Mouse (Mus musculus) hindbrain, postnatal 0 days (tissue): ENCODE measurements around the gene Atp6v0e. TPM values are rescaled to one million over a fixed set of nuclear protein-coding genes. Genes with fewer than 3 reads are reported as not detected.

Experiments used
- ATAC-seq: fragments of 200-750 bp; cut with Nextera tagmentation; 2 replicates; pipeline ENCODE4 v1.8.0; 2017; ENCODE audit warnings: mild to moderate bottlenecking, moderate TSS enrichment, moderate library complexity
- DNase-seq: peaks from one replicate; pipeline ENCODE4 v3.0.0-alpha.2; 2015; ENCODE audit warnings: low spot score
- H3K27ac ChIP-seq: fragments of 300-500 bp; sonication (generic); 2 replicates; pipeline ENCODE4 v1.5.1; 2014; ENCODE audit warnings: mild to moderate bottlenecking
- H3K27me3 ChIP-seq: fragments of 300-500 bp; sonication (generic); 2 replicates; pipeline ENCODE4 v1.6.1; 2014; ENCODE audit warnings: low read length, mixed read lengths; ENCODE audit not compliant: insufficient read depth
- H3K36me3 ChIP-seq: fragments of 300-500 bp; sonication (generic); 2 replicates; pipeline ENCODE4 v1.6.1; 2014; ENCODE audit warnings: low read length, mixed read lengths; ENCODE audit not compliant: insufficient read depth
- H3K4me1 ChIP-seq: fragments of 300-500 bp; sonication (generic); 2 replicates; pipeline ENCODE4 v1.6.1; 2014; ENCODE audit warnings: antibody characterized with exemption, low read length, mixed read lengths; ENCODE audit not compliant: insufficient read depth
- H3K4me2 ChIP-seq: fragments of 300-500 bp; sonication (generic); 2 replicates; pipeline ENCODE4 v1.6.1; 2014; ENCODE audit warnings: low read depth, mild to moderate bottlenecking, low read length, moderate library complexity, mixed read lengths
- H3K4me3 ChIP-seq: fragments of 300-500 bp; sonication (generic); 2 replicates; pipeline ENCODE4 v1.5.1; 2014; ENCODE audit warnings: low read length
- H3K9ac ChIP-seq: fragments of 300-500 bp; sonication (generic); replicated peaks from 2 replicates; pipeline ENCODE4 v1.6.1; 2014; ENCODE audit warnings: mild to moderate bottlenecking, low read length, moderate library complexity, mixed read lengths
- H3K9me3 ChIP-seq: fragments of 300-500 bp; sonication (generic); 2 replicates; pipeline ENCODE4 v1.6.1; 2016; ENCODE audit warnings: low read length, mixed read lengths
- CTCF ChIP-seq: IDR thresholded peaks from 2 replicates; pipeline ENCODE4 v1.5.1; 2016; ENCODE audit warnings: antibody characterized with exemption, control low read depth, low read depth
- WGBS: fragments of 180-500 bp; shearing (Covaris S2); extraction: QIAGEN DNeasy Blood & Tissue Kit; methylation state at CpG from one replicate; pipeline ENCODE4 v1.1.7; 2014; 5-methylcytosine and 5-hydroxymethylcytosine counted together
- polyA plus RNA-seq: library from polyadenylated mRNA; unstranded; fragments of >200 nt; fragmentation: Nextera tagmentation; extraction: Ambion mirVana; gene quantifications from 2 replicates; pipeline ENCODE4 v1.2.1, GENCODE M21; 2015
- total RNA-seq: library from RNA; depleted of rRNA; stranded (reverse); fragments of >200 nt; gene quantifications from 2 replicates; pipeline ENCODE4 v1.2.3, GENCODE M21; 2014

The Atp6v0e gene
- total and polyA plus RNA-seq, 2 experiments from 2014 or later: 98.2 to 121 TPM

- ATAC-seq (no peak), DNase-seq (no peak)
- Histone ChIP-seq H3K9ac (peak overlapping the region; percentile 30; the same call in 1 of the 2 replicates), H3K4me2 (peak overlapping the region; percentile 78), H3K9me3 (no peaks in the 10 kb centered on the region), H3K27ac (peak overlapping the region; percentile 37), H3K36me3 (no peaks in the 10 kb centered on the region), H3K27me3 (no peaks in the 10 kb centered on the region), H3K4me3 (peak overlapping the region; percentile 14; the same call in 1 of the 2 replicates), H3K4me1 (peaks cover 4% of the 10 kb centered on the region)
- no peak for TF ChIP-seq CTCF
- 77% methylated on average over 7 of the region's 7 CpGs for WGBS
Observed at GRCm38 (mm10) chr17:26677711-26678637, 14.9 kb downstream of the Atp6v0e start.

- H3K9ac ChIP-seq: no peak overlapping the region
- ATAC-seq (no peak), DNase-seq (no peak)
- no peaks in the 10 kb centered on the region for H3K36me3 ChIP-seq
- no peak overlapping the region for H3K4me3 ChIP-seq
- H3K27ac ChIP-seq: no peak overlapping the region
- 94% methylated on average over 6 of the region's 6 CpGs for WGBS
- no peaks in the 10 kb centered on the region for H3K9me3 ChIP-seq
- H3K27me3 ChIP-seq: no peaks in the 10 kb centered on the region
- peaks cover 4% of the 10 kb centered on the region for H3K4me1 ChIP-seq
- TF ChIP-seq CTCF: 0 out of 2 replicates have a peak, but pooled peaks have one; percentile 29
- H3K4me2 ChIP-seq: no peak overlapping the region
Observed at GRCm38 (mm10) chr17:26681276-26681675, 18.2 kb downstream of the Atp6v0e start.

GRCm38 (mm10) chr17:26686334-26687000, 23.4 kb downstream of the Atp6v0e start:
- Histone ChIP-seq H3K36me3 (no peaks in the 10 kb centered on the region), H3K9me3 (no peaks in the 10 kb centered on the region), H3K4me2 (no peak overlapping the region), H3K9ac (no peak overlapping the region), H3K27me3 (no peaks in the 10 kb centered on the region), H3K27ac (no peak overlapping the region), H3K4me1 (peaks cover 7% of the 10 kb centered on the region; the same call in 1 of the 2 replicates), H3K4me3 (no peak overlapping the region)
- no peak for TF ChIP-seq CTCF
- ATAC-seq (no peak), DNase-seq (no peak)
- 88% methylated on average over 17 of the region's 17 CpGs for whole genome bisulfite sequencing

- Histone ChIP-seq H3K27ac (peak overlapping the region; percentile 76), H3K9me3 (no peaks in the 10 kb centered on the region), H3K4me1 (peaks cover 10% of the 10 kb centered on the region; the same call in 1 of the 2 replicates), H3K4me3 (no peak overlapping the region), H3K27me3 (no peaks in the 10 kb centered on the region), H3K9ac (no peak overlapping the region; the same call in 1 of the 2 replicates), H3K4me2 (0 out of 2 replicates have a peak overlapping the region, but pooled peaks have one; percentile 5), H3K36me3 (no peaks in the 10 kb centered on the region)
- 43% methylated on average over 8 of the region's 8 CpGs for WGBS
- no peak for TF ChIP-seq CTCF
- peak; percentile 79 for DNase-seq
- ATAC-seq: peak; percentile 64; the same call in 1 of the 2 replicates
Observed at GRCm38 (mm10) chr17:26688795-26689735, 26.0 kb downstream of the Atp6v0e start.

- Histone ChIP-seq H3K27ac (peak overlapping the region; percentile 76), H3K4me3 (no peak overlapping the region), H3K4me2 (no peak overlapping the region), H3K36me3 (no peaks in the 10 kb centered on the region), H3K27me3 (no peaks in the 10 kb centered on the region), H3K9me3 (no peaks in the 10 kb centered on the region), H3K9ac (no peak overlapping the region), H3K4me1 (peaks cover 10% of the 10 kb centered on the region; the same call in 1 of the 2 replicates)
- DNase-seq: peak; percentile 18
- TF ChIP-seq CTCF: no peak
- 53% methylated on average over 2 of the region's 2 CpGs for WGBS
- ATAC-seq: no peak
Observed at GRCm38 (mm10) chr17:26689810-26690209, 26.8 kb downstream of the Atp6v0e start.

- ATAC-seq: no peak
- Histone ChIP-seq H3K4me1 (peaks cover 10% of the 10 kb centered on the region; the same call in 1 of the 2 replicates), H3K27ac (peak overlapping the region; percentile 76; the same call in 1 of the 2 replicates), H3K27me3 (no peaks in the 10 kb centered on the region), H3K4me3 (no peak overlapping the region), H3K4me2 (no peak overlapping the region), H3K9me3 (no peaks in the 10 kb centered on the region), H3K9ac (no peak overlapping the region), H3K36me3 (0 out of 2 replicates have a peak, but pooled peaks cover 2% of the 10 kb centered on the region)
- no peak for DNase-seq
- 58% methylated on average over 5 of the region's 5 CpGs for WGBS
- TF ChIP-seq CTCF: no peak
Observed at GRCm38 (mm10) chr17:26690236-26690635, 27.2 kb downstream of the Atp6v0e start.
